ENCODE assay signal across 15 mouse cellular contexts in the genomic region with DNA sequence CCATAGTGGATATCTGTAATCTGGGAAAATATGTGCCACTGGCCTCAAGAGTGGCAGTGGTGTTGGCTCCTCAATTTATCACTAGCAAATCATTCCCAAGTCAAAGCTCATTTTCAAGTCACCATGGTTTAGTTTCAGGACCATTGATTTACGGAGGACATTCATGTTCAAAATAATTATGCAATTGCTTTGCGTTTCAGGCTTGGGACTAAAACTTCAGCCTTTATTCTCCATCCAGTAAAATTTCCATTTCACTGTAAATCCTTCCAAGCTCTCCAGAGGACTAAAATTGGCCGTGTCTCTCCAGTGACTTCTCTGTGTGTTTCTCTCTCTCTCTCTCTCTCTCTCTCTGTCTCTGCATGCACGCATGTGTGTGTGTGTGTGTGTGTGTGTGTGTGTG.
DNase-seq lines count a peak whose midpoint lies in the region; TF ChIP-seq lines count a peak whose summit lies in the region.
"Had no signal": no experiment of that assay in that cellular context is flagged by ENCODE, and none has a peak within 500 bp of the region (broad histone marks: within the 10 kb centered on the region; RNA-seq: fewer than 3 reads in every experiment).

No protein-coding gene starts in this region.

- H3K27ac ChIP-seq in left cerebral cortex, adult 2 months: peak overlapping the region; percentile 80
- H3K27ac ChIP-seq in brown adipose tissue, adult 24 weeks (replicated peaks; ENCODE audit: low read depth, low read length): peak overlapping the region; percentile 85
- H3K27ac ChIP-seq: embryonic facial prominence, embryonic 15.5 days; forebrain, embryonic 15.5 days; hindbrain, embryonic 13.5 days; hindbrain, postnatal 0 days had no signal

- H3K4me3 ChIP-seq in left cerebral cortex, adult 2 months: no peak overlapping the region
- no peak overlapping the region for H3K4me3 ChIP-seq in brown adipose tissue, adult 24 weeks (ENCODE audit: insufficient read depth, low read depth, low read length)
- H3K4me3 ChIP-seq: embryonic facial prominence, embryonic 15.5 days; forebrain, embryonic 15.5 days; heart, embryonic 12.5 days; hindbrain, embryonic 13.5 days had no signal

- intact Hi-C loops in gastrocnemius, postnatal 36 days (cut with DNase I): no loop called here
- intact Hi-C loops in left cerebral cortex, adult 2 months (cut with DNase I): loop anchor here (5.0 to 10.0 kb wide), 8 partner anchors 133 to 1125 kb away; no protein-coding TSS in a partner anchor
- intact Hi-C loops in left cerebral cortex, postnatal 14 days (cut with DNase I): loop anchor here (10.0 kb wide), 1 partner anchor 135 kb away; no protein-coding TSS in a partner anchor

- no peaks in the 10 kb centered on the region for H3K4me1 ChIP-seq in brown adipose tissue, adult 24 weeks (ENCODE audit: control insufficient read depth, insufficient read depth, insufficient read length, low read length)
- H3K4me1 ChIP-seq: embryonic facial prominence, embryonic 15.5 days; forebrain, embryonic 15.5 days; heart, embryonic 12.5 days; hindbrain, embryonic 13.5 days had no signal

- TF ChIP-seq CTCF in left cerebral cortex, adult 2 months (IDR thresholded peaks at IDR 0.05): no peak

- peak; percentile 7 for DNase-seq in gastrocnemius, postnatal 25 days
- no peak for DNase-seq in gastrocnemius, postnatal 36 days
- DNase-seq in left cerebral cortex, adult 2 months (ENCODE audit: extremely low spot score in 1 of 2, low spot score in 2 of 2): no peak
- DNase-seq in left cerebral cortex, postnatal 14 days (ENCODE audit: low spot score in 2 of 2): no peak
- peak; percentile 53 for DNase-seq in skeletal muscle tissue, adult 2 months (ENCODE audit: low read depth, low spot score)
- DNase-seq in cerebellum, postnatal 10 days: no peak
- DNase-seq: cerebellum, adult 18-20 months; cerebellum, adult 9-11 months; embryo, embryonic 11 days had no signal

Comparison
In these comparisons a context has a peak if more than half of its experiments do, and no peak if none do; other contexts are left out.
1. DNase-seq: peak in gastrocnemius, postnatal 25 days (single experiment) and skeletal muscle tissue, adult 2 months (single experiment); none in gastrocnemius, postnatal 36 days (0 of 2), left cerebral cortex, adult 2 months (0 of 2), left cerebral cortex, postnatal 14 days (0 of 2) and cerebellum, postnatal 10 days (0 of 2).